Comparison of ENCODE assay signal across 8 mouse cellular contexts in genomic region chr9:25519193-25519592, GRCm38 (mm10). TPM values are rescaled to one million over a fixed set of nuclear protein-coding genes. Genes with fewer than 3 reads are reported as not detected.
A peak's percentile ranks its signal among the peaks of the same experiment; 100 is the strongest.
DNase-seq lines count a peak whose midpoint lies in the region; ATAC-seq lines count a peak whose summit lies in the region.

No protein-coding gene starts in this region.

- H3K4me1 ChIP-seq in kidney, embryonic 14.5 days (ENCODE audit: control insufficient read depth, insufficient read depth, low read length): peaks cover 4% of the 10 kb centered on the region; the same call in 1 of the 2 replicates
- H3K4me1 ChIP-seq in heart, embryonic 13.5 days: peaks cover 91% of the 10 kb centered on the region

- no peak overlapping the region for H3K9ac ChIP-seq in kidney, embryonic 14.5 days (ENCODE audit: low read depth, low read length)
- H3K9ac ChIP-seq in heart, embryonic 13.5 days: no peak overlapping the region

- no peaks in the 10 kb centered on the region for H3K9me3 ChIP-seq in kidney, embryonic 14.5 days (ENCODE audit: control insufficient read depth, low read length)
- no peaks in the 10 kb centered on the region for H3K9me3 ChIP-seq in heart, embryonic 13.5 days

- DNase-seq in kidney, adult 11 months: peak; percentile 8
- peak; percentile 53 for DNase-seq in Muller cell, postnatal 12 days (ENCODE audit: inconsistent ontology term)
- DNase-seq in cerebellum, adult 8-10 months: peak; percentile 28
- DNase-seq in MN1 (ENCODE audit: low spot score): no peak
- no peak for DNase-seq in embryo, embryonic 10.5 days (ENCODE audit: low spot score)

- H3K27me3 ChIP-seq in kidney, embryonic 14.5 days (ENCODE audit: control insufficient read depth, insufficient read depth, low read length): no peaks in the 10 kb centered on the region
- no peaks in the 10 kb centered on the region for H3K27me3 ChIP-seq in heart, embryonic 13.5 days (replicated peaks)

- WGBS in kidney, embryonic 14.5 days: 51% methylated on average over 6 of the region's 6 CpGs
- WGBS in heart, embryonic 13.5 days: 22% methylated on average over 6 of the region's 6 CpGs

- no peak overlapping the region for H3K27ac ChIP-seq in kidney, embryonic 14.5 days (ENCODE audit: low read depth, low read length)
- H3K27ac ChIP-seq in heart, embryonic 13.5 days (replicated peaks): peak overlapping the region; percentile 62

- ATAC-seq in kidney, embryonic 14.5 days (ENCODE audit: low FRiP score, low TSS enrichment): no peak
- ATAC-seq in heart, embryonic 13.5 days (ENCODE audit: extremely low read depth, insufficient number of reproducible peaks, low FRiP score, low TSS enrichment): peak; percentile 29; the same call in 1 of the 2 replicates
- ATAC-seq in megakaryocyte-erythroid progenitor cell, adult 5-6 weeks (replicated peaks; ENCODE audit: low FRiP score, low TSS enrichment, poor library complexity, severe bottlenecking): no peak

- no peak overlapping the region for H3K4me3 ChIP-seq in kidney, embryonic 14.5 days (ENCODE audit: low read length)
- H3K4me3 ChIP-seq in heart, embryonic 13.5 days: no peak overlapping the region

- no peak overlapping the region for H3K4me2 ChIP-seq in kidney, embryonic 14.5 days (replicated peaks; ENCODE audit: low read depth, low read length)
- peak overlapping the region; percentile 29 for H3K4me2 ChIP-seq in heart, embryonic 13.5 days

- H3K36me3 ChIP-seq in kidney, embryonic 14.5 days (ENCODE audit: control insufficient read depth, insufficient read depth, low read length): no peaks in the 10 kb centered on the region
- H3K36me3 ChIP-seq in heart, embryonic 13.5 days: no peaks in the 10 kb centered on the region

RNA-seq across cellular contexts. Expression of gene Eepd1, which starts 37.8 kb away (rescaled TPM):
- 2.6 and 6.1 TPM in 2 replicates for polyA plus RNA-seq in kidney, embryonic 14.5 days (2014; fragmentation: Nextera tagmentation; extraction: Ambion mirVana)
- polyA plus RNA-seq in heart, embryonic 13.5 days (2015; fragmentation: Nextera tagmentation; extraction: Ambion mirVana): 21.4 and 23.2 TPM in 2 replicates
- 1.2 and 2.1 TPM in 2 replicates for total RNA-seq in megakaryocyte-erythroid progenitor cell, adult 5-6 weeks (2014; fragmentation: Nextera tagmentation)
- 0.61 and 2.8 TPM in 2 replicates for total RNA-seq in megakaryocyte-erythroid progenitor cell, adult 5-6 weeks (2017)

Comparison
In these comparisons a context has a peak if more than half of its experiments do, and no peak if none do; other contexts are left out.
1. DNase-seq: peak in kidney, adult 11 months (single experiment), Muller cell, postnatal 12 days (single experiment) and cerebellum, adult 8-10 months (single experiment); none in MN1 (single experiment) and embryo, embryonic 10.5 days (single experiment).